Mouse (Mus musculus) neural tube, embryonic 11.5 days (tissue): ENCODE results near the gene Atn1. TPM values are rescaled to one million over a fixed set of nuclear protein-coding genes. Genes with fewer than 3 reads are reported as not detected.

Source experiments
- ATAC-seq: fragments of 200-750 bp; cut with Nextera tagmentation; 2 replicates; pipeline ENCODE4 v1.8.0; 2017; ENCODE audit warnings: moderate number of reproducible peaks, mild to moderate bottlenecking, moderate TSS enrichment, moderate library complexity; ENCODE audit not compliant: insufficient read depth, low FRiP score, low TSS enrichment
- DNase-seq: peaks from one replicate; pipeline ENCODE4 v3.0.0-alpha.2; 2015; ENCODE audit warnings: low spot score
- H3K27ac ChIP-seq: fragments of 300-500 bp; sonication (generic); 2 replicates; pipeline ENCODE4 v1.5.1; 2014; ENCODE audit warnings: low read depth, mild to moderate bottlenecking, low read length
- H3K27me3 ChIP-seq: fragments of 300-500 bp; sonication (generic); 2 replicates; pipeline ENCODE4 v1.6.1; 2014; ENCODE audit warnings: mild to moderate bottlenecking, low read length, mixed read lengths; ENCODE audit not compliant: control insufficient read depth, insufficient read depth
- H3K36me3 ChIP-seq: fragments of 300-500 bp; sonication (generic); 2 replicates; pipeline ENCODE4 v1.6.1; 2014; ENCODE audit warnings: mild to moderate bottlenecking, low read length, moderate library complexity, mixed read lengths; ENCODE audit not compliant: control insufficient read depth, insufficient read depth
- H3K4me1 ChIP-seq: fragments of 300-500 bp; sonication (generic); 2 replicates; pipeline ENCODE4 v1.6.1; 2014; ENCODE audit warnings: low read length, mixed read lengths; ENCODE audit not compliant: control insufficient read depth, insufficient read depth
- H3K4me2 ChIP-seq: fragments of 300-500 bp; sonication (generic); 2 replicates; pipeline ENCODE4 v1.6.1; 2014; ENCODE audit warnings: low read depth, mild to moderate bottlenecking, moderate library complexity
- H3K4me3 ChIP-seq: fragments of 300-500 bp; sonication (generic); 2 replicates; pipeline ENCODE4 v1.5.1; 2014; ENCODE audit warnings: low read depth, low read length
- H3K9ac ChIP-seq: fragments of 300-500 bp; sonication (generic); 2 replicates; pipeline ENCODE4 v1.6.1; 2014; ENCODE audit warnings: mild to moderate bottlenecking, low read length
- H3K9me3 ChIP-seq: fragments of 300-500 bp; sonication (generic); 2 replicates; pipeline ENCODE4 v1.6.1; 2016; ENCODE audit warnings: low read length; ENCODE audit not compliant: control insufficient read depth
- WGBS: fragments of 180-500 bp; shearing (Covaris S2); extraction: QIAGEN DNeasy Blood & Tissue Kit; methylation state at CpG from one replicate; pipeline ENCODE4 v1.1.7; 2014; 5-methylcytosine and 5-hydroxymethylcytosine counted together
- polyA plus RNA-seq: library from polyadenylated mRNA; unstranded; fragments of >200 nt; fragmentation: Nextera tagmentation; extraction: Ambion mirVana; gene quantifications from 2 replicates; pipeline ENCODE4 v1.2.1, GENCODE M21; 2014

The Atn1 gene
- polyA plus RNA-seq, 1 experiment from 2014 or later = 11.8 TPM

DNA sequence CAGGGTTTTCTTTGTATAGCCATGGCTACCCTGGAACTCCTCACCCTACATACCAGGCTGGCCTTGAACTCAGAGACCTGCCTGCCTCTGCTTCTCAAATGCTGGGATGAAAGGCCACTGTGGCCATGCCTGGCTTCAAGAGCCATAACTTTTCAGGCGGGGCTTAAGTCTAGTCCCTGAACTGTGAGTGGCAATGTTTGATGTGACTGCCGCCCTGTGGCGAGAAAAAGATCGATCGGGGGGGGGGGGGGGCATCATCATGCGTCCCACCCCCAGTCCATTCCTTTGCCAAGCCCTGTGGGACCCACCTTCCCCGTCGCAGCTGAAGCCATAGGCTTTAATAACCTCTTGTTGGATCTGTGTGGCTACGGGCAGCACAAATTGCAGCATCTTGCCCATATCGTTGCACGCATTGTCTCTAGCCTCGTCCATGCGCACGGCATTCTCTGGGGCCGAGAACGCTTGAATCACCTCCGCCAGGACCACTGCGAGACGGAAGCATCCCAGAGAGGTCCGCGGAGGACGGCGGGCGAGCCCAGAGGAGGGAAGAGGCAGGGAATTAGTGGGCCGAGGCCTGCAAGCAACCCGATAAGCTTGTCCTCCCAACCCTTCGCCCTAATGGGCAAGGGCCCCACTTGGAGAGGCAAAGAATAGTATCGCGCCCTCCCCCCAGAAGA is 16.0 kb downstream of the Atn1 start:
- peak overlapping the region; percentile 77 for H3K4me2 ChIP-seq
- H3K9me3 ChIP-seq = no peaks in the 10 kb centered on the region
- H3K27me3 ChIP-seq = no peaks in the 10 kb centered on the region
- H3K27ac ChIP-seq = peak overlapping the region; percentile 99
- H3K36me3 ChIP-seq = 0 out of 2 replicates have a peak, but pooled peaks cover 4% of the 10 kb centered on the region
- DNase-seq (peak; percentile 74), ATAC-seq (peak; percentile 1; the same call in 1 of the 2 replicates)
- H3K4me1 ChIP-seq = peaks cover 9% of the 10 kb centered on the region; the same call in 1 of the 2 replicates
- H3K4me3 ChIP-seq = peak overlapping the region; percentile 58
- peak overlapping the region; percentile 89 for H3K9ac ChIP-seq
- under 1% methylated on average over 29 of the region's 29 CpGs for WGBS

GRCm38 (mm10) chr6:124739231-124739796 is 17.0 kb downstream of the Atn1 start:
- Histone ChIP-seq H3K27me3 (no peaks in the 10 kb centered on the region), H3K36me3 (0 out of 2 replicates have a peak, but pooled peaks cover 4% of the 10 kb centered on the region), H3K9me3 (no peaks in the 10 kb centered on the region), H3K4me3 (no peak overlapping the region), H3K4me1 (peaks cover 9% of the 10 kb centered on the region; the same call in 1 of the 2 replicates), H3K4me2 (no peak overlapping the region), H3K27ac (no peak overlapping the region), H3K9ac (no peak overlapping the region)
- ATAC-seq (no peak), DNase-seq (no peak)
- 79% methylated on average over 10 of the region's 10 CpGs for WGBS

DNA sequence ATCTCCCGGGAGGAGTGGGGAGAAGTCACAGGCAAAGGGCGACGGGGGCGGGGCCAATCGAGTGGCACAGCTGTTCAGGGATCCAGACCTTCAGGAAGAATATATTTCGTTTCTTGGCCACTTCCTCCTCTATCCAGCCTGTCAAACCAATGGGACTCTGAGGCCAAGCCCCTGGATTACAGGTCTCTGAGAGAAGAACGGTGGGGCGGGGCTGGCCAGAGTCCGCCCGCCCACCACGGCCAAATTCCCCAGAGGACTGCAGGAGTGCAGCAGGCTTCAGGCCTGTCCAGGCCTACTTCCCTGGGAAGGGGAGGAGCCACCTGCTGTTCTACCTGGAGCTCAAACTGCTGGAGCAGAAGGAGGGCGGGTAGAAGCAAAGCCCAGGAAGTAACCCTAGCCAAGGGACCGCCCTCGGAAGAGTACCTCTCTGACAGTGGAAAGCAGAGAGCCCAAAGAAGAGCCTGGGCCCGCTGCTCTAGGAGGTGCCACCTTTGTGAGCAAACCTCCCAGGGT is 17.8 kb downstream of the Atn1 start, which contains the start of gene Ptpn6:
TSS of gene Ptpn6 (minus strand) at position 204 of the 513 bp plus-strand sequence.
- H3K4me3 ChIP-seq = no peak within 1 kb of the TSS
- 32% methylated on average over 15 of the region's 15 CpGs for WGBS
- 0 out of 2 replicates have a peak, but pooled peaks cover 4% of the 10 kb centered on the region for H3K36me3 ChIP-seq
- H3K4me2 ChIP-seq = no peak within 1 kb of the TSS
- H3K27me3 ChIP-seq = no peaks in the 10 kb centered on the region
- ATAC-seq (no peak), DNase-seq (peak; percentile 50)
- peaks cover 9% of the 10 kb centered on the region; the same call in 1 of the 2 replicates for H3K4me1 ChIP-seq
- H3K9ac ChIP-seq = no peak within 1 kb of the TSS
- no peaks in the 10 kb centered on the region for H3K9me3 ChIP-seq
- no peak within 1 kb of the TSS for H3K27ac ChIP-seq

DNA sequence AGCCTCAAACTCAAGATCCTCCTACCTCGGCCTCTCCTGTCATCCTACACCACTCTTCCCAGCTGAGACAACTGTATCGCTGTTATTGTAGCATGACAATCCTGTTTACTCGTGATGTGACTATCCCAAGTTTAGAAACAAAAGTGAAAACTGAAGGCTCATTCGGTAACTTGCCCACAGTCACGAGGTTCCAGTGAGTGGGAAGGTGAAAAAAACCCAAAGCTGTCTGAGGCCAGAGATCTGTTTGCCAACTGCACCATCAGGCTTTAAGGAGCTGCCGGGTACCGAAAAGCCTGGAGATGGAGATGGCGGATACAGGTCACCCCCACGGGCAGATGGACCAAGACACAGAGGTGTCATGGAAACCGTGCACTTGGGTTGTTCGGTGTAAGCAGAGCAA is 19.3 kb downstream of the Atn1 start:
- WGBS = 94% methylated on average over 11 of the region's 11 CpGs
- ATAC-seq = no peak

DNA sequence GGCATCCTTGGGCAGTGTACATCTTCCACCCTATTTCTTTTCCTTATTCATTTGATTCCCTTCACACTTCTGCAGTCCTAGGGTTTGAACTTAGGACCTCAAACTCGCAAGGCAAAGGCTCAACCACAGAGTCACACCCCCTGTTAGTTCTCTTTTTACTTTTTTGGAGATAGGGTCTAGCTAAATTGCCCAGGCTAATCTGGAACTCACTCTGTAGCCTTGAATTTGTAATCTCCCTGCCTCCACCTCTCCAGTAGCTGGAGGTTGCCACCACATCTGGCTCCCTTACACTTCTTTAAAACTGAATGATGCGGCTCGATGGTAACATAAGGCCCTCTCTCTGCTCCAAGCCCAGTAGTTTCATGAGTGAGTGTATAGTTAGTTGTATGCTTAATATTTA is 21.9 kb downstream of the Atn1 start:
- H3K4me1 ChIP-seq = 0 out of 2 replicates have a peak, but pooled peaks cover 4% of the 10 kb centered on the region
- no peaks in the 10 kb centered on the region for H3K36me3 ChIP-seq
- ATAC-seq = no peak
- no peaks in the 10 kb centered on the region for H3K9me3 ChIP-seq
- H3K27me3 ChIP-seq = no peaks in the 10 kb centered on the region
- WGBS = 93% methylated on average over 3 of the region's 3 CpGs
- no peak overlapping the region for H3K9ac ChIP-seq
- no peak overlapping the region for H3K27ac ChIP-seq
- H3K4me3 ChIP-seq = no peak overlapping the region
- DNase-seq = no peak
- H3K4me2 ChIP-seq = no peak overlapping the region

More for the DNA sequence above, 19.3 kb downstream of the Atn1 start:
- Histone ChIP-seq H3K9ac (no peak overlapping the region), H3K27ac (no peak overlapping the region), H3K9me3 (no peaks in the 10 kb centered on the region), H3K4me1 (peaks cover 9% of the 10 kb centered on the region; the same call in 1 of the 2 replicates), H3K27me3 (no peaks in the 10 kb centered on the region), H3K4me3 (no peak overlapping the region), H3K36me3 (no peaks in the 10 kb centered on the region), H3K4me2 (no peak overlapping the region)
- no peak for DNase-seq

DNA sequence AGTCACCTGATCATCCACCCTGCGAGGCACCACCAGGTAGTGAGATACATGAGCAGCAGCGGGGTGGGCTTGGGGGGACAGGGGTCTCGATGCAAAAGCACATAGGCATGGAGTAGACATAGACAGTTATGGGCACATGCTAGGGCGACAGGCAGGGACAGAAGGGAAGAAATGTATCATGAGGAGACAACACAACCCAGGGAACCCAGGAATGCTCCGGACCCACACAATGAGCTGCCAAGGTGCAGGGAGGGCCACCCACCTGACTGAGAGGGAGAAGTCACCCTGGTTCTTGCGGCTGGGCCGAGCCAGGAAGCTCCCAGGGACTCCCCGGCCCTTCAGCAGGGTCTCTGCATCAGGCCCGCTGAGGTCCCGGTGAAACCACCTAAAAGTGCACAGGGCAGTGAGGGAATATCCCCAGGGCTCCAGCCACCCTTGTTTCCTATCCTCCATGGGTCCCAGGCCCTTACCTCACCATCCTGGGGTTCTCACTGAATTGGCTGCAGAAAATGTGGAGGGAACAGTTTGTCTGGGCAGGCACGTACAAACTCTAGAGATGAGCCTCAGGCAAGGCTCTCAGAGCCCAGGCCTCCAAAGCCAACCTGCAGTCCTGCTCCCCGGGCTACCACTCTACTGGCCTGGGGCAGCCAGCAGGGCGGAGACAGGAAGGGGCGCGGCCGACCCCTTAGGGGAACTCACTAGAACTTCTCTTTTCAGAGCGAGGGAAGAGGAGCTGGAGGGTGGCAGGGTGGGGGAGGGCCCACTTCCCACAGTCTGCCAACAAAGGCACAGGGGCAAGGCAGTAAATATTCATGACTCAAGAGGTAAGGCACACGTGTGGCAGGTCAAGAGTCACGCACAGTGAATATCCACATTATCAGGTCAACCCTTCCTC is 23.6 kb downstream of the Atn1 start:
- Histone ChIP-seq H3K9me3 (no peaks in the 10 kb centered on the region), H3K36me3 (no peaks in the 10 kb centered on the region), H3K4me2 (no peak overlapping the region), H3K27me3 (no peaks in the 10 kb centered on the region), H3K4me3 (no peak overlapping the region), H3K27ac (no peak overlapping the region), H3K4me1 (no peaks in the 10 kb centered on the region), H3K9ac (no peak overlapping the region)
- no peak for DNase-seq
- WGBS = 46% methylated on average over 19 of the region's 19 CpGs
- no peak for ATAC-seq

- H3K27me3 ChIP-seq = no peaks in the 10 kb centered on the region
These were observed 25.3 kb downstream of the Atn1 start for GRCm38 (mm10) chr6:124731038-124731437.

DNA sequence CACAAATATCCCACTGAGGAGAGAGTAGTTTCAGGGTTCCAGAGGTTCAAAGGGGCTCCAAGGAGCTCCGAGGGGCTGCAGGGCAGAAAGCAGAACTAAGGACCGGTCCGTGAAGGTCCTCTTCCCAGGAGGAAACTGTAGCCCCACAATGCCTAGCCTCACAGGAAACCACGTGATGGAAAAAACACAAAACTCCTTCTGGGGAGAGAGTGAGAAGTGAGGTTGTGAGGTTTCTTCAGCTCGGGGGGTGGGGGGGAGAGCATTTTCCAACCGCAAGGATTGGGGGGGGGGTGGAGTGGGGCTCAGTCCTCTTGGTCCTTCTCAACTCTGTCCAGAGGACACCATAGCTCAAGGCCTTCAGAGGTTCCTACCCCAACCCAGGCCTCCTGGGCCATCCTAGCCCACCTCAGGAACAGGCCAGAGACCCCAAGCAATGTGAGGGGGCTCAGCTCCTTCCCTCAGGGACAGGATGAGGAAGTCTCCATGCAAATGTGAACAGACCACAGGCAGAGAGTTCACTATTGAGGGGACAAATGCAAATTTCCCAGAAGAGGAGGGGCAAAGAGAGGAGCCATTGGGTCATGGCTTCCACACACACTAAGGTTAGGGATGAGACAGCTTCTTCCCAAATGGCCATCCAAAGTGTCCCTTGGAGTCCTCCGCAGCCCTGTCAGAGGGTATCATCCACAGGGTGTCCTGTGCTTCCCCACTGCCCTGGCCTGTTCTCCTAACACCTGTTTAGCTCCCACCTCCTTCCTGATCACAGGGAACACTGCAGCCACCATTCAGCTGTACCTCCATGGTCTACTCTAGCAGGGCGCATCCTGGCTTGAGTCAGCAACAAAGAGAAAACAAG is 26.2 kb downstream of the Atn1 start:
- no peaks in the 10 kb centered on the region for H3K9me3 ChIP-seq
- no peaks in the 10 kb centered on the region for H3K36me3 ChIP-seq
- ATAC-seq = no peak
- H3K4me2 ChIP-seq = no peak overlapping the region
- no peaks in the 10 kb centered on the region for H3K4me1 ChIP-seq
- H3K9ac ChIP-seq = no peak overlapping the region
- 84% methylated on average over 8 of the region's 8 CpGs for WGBS
- no peak for DNase-seq
- no peaks in the 10 kb centered on the region for H3K27me3 ChIP-seq
- no peak overlapping the region for H3K27ac ChIP-seq
- no peak overlapping the region for H3K4me3 ChIP-seq

More at GRCm38 (mm10) chr6:124731038-124731437, 25.3 kb downstream of the Atn1 start:
- Histone ChIP-seq H3K4me3 (no peak overlapping the region), H3K4me2 (no peak overlapping the region), H3K9ac (no peak overlapping the region), H3K36me3 (no peaks in the 10 kb centered on the region), H3K27ac (no peak overlapping the region), H3K4me1 (no peaks in the 10 kb centered on the region), H3K9me3 (no peaks in the 10 kb centered on the region)
- WGBS = 84% methylated on average over 7 of the region's 7 CpGs
- DNase-seq = no peak
- ATAC-seq = no peak
